Mouse (Mus musculus) CH12.LX (cell line): ENCODE measurements around the gene Gm6408. TPM values are rescaled to one million over a fixed set of nuclear protein-coding genes. Genes with fewer than 3 reads are reported as not detected.

Experiments
- DNase-seq: peaks from one replicate; pipeline ENCODE4 v3.0.0-alpha.2; 2013; ENCODE audit errors: extremely low read depth
- H3K27ac ChIP-seq: 2 replicates; pipeline ENCODE4 v1.5.1; 2012; ENCODE audit warnings: low read depth, mild to moderate bottlenecking, control low read depth, moderate library complexity; ENCODE audit not compliant: insufficient read depth
- H3K27me3 ChIP-seq: replicated peaks from 2 replicates; pipeline ENCODE3; 2012; ENCODE audit warnings: inconsistent platforms
- H3K36me3 ChIP-seq, 2 experiments: replicated peaks in 1 of 2; 2 replicates each; pipeline versions ENCODE3 to v1.6.1; 2012; ENCODE audit warnings: inconsistent platforms in 1 of 2, low read length in 1 of 2, mild to moderate bottlenecking in 1 of 2, mixed read lengths in 1 of 2, moderate library complexity in 1 of 2; ENCODE audit not compliant: control insufficient read depth in 1 of 2, insufficient read depth in 1 of 2
- H3K4me1 ChIP-seq, 2 experiments: 2 replicates each; pipeline ENCODE4 v1.6.1; 2012; ENCODE audit warnings: inconsistent platforms in 1 of 2, moderate library complexity in 1 of 2; ENCODE audit not compliant: insufficient read depth in 2 of 2, control insufficient read depth in 1 of 2
- H3K4me2 ChIP-seq: 2 replicates; pipeline ENCODE4 v1.6.1; 2012; ENCODE audit warnings: low read depth, mild to moderate bottlenecking, control low read depth; ENCODE audit not compliant: poor library complexity, insufficient read depth, severe bottlenecking
- H3K4me3 ChIP-seq, 3 experiments: fragments of 150-350 bp in 1 of 3; sonication (generic) in 1 of 3; replicated peaks in 1 of 3; 2 replicates each; pipeline versions ENCODE3 to v1.5.1; 2011 to 2012; ENCODE audit warnings: low read depth in 2 of 3, low read length in 2 of 3, mild to moderate bottlenecking in 2 of 3, moderate library complexity in 2 of 3, control low read depth in 1 of 3, improper control_type of control experiment in 1 of 3, inconsistent platforms in 1 of 3, mixed read lengths in 1 of 3; ENCODE audit not compliant: poor library complexity in 1 of 3
- H3K79me2 ChIP-seq: replicated peaks from 2 replicates; pipeline ENCODE4 v1.6.1; 2012; ENCODE audit warnings: mild to moderate bottlenecking, moderate library complexity; ENCODE audit not compliant: control insufficient read depth, poor library complexity, insufficient read depth, severe bottlenecking; ENCODE audit errors: extremely low read depth
- H3K9ac ChIP-seq: 2 replicates; pipeline ENCODE4 v1.6.1; 2012; ENCODE audit warnings: low read depth, mild to moderate bottlenecking, control low read depth, moderate library complexity; ENCODE audit not compliant: insufficient read depth
- H3K9me3 ChIP-seq: replicated peaks from 2 replicates; pipeline ENCODE3; 2012; ENCODE audit warnings: low read length, inconsistent platforms, mixed read lengths
- CHD1 ChIP-seq: IDR thresholded peaks from 2 replicates; pipeline ENCODE4 v1.6.1; 2012; ENCODE audit warnings: low read depth, low read length, improper control_type of control experiment, inconsistent platforms
- ELF1 ChIP-seq: IDR thresholded peaks from 2 replicates; pipeline ENCODE4 v1.6.1; 2014; ENCODE audit warnings: low read depth, mild to moderate bottlenecking, inconsistent platforms, low read length, improper control_type of control experiment
- GABPA ChIP-seq: IDR thresholded peaks from 2 replicates; pipeline ENCODE4 v1.6.1; 2012; ENCODE audit warnings: low read depth, low read length, improper control_type of control experiment, inconsistent platforms; ENCODE audit not compliant: insufficient replicate concordance
- HCFC1 ChIP-seq: IDR thresholded peaks from 2 replicates; pipeline ENCODE4 v1.6.1; 2012; ENCODE audit warnings: low read depth, mild to moderate bottlenecking, inconsistent platforms, low read length, improper control_type of control experiment
- JUN ChIP-seq: IDR thresholded peaks from 2 replicates; pipeline ENCODE4 v1.6.1; 2011; ENCODE audit warnings: low read depth, mild to moderate bottlenecking, low read length, improper control_type of control experiment, moderate library complexity; ENCODE audit not compliant: insufficient read depth
- KAT2A ChIP-seq: IDR thresholded peaks from 2 replicates; pipeline ENCODE4 v1.6.1; 2012; ENCODE audit warnings: low read length, improper control_type of control experiment, inconsistent platforms; ENCODE audit not compliant: insufficient replicate concordance
- MAX ChIP-seq: IDR thresholded peaks from 2 replicates; pipeline ENCODE4 v1.6.1; 2011; ENCODE audit warnings: low read length, improper control_type of control experiment
- MEF2A ChIP-seq: IDR thresholded peaks from 2 replicates; pipeline ENCODE4 v1.6.1; 2014; ENCODE audit warnings: low read depth, mild to moderate bottlenecking, inconsistent platforms, low read length, improper control_type of control experiment, borderline replicate concordance
- RAD21 ChIP-seq: IDR thresholded peaks from 2 replicates; pipeline ENCODE4 v1.6.1; 2011; ENCODE audit warnings: low read depth, mild to moderate bottlenecking, low read length, improper control_type of control experiment, moderate library complexity
- SIN3A ChIP-seq: IDR thresholded peaks from 2 replicates; pipeline ENCODE4 v1.6.1; 2012; ENCODE audit warnings: low read length, improper control_type of control experiment, inconsistent platforms
- SMC3 ChIP-seq: IDR thresholded peaks from 2 replicates; pipeline ENCODE4 v1.6.1; 2011; ENCODE audit warnings: low read depth, low read length, improper control_type of control experiment
- TCF12 ChIP-seq: IDR thresholded peaks from 2 replicates; pipeline ENCODE4 v1.6.1; 2014; ENCODE audit warnings: low read depth, mild to moderate bottlenecking, inconsistent platforms, low read length, improper control_type of control experiment
- USF2 ChIP-seq: conservative IDR thresholded peaks from 2 replicates; pipeline ENCODE4 v1.6.1; 2011; ENCODE audit warnings: low read depth, low read length, improper control_type of control experiment
- ZC3H11A ChIP-seq: IDR thresholded peaks from 2 replicates; pipeline ENCODE4 v1.6.1; 2012; ENCODE audit warnings: low read depth, mild to moderate bottlenecking, inconsistent platforms, low read length, improper control_type of control experiment
- ZKSCAN1 ChIP-seq: IDR thresholded peaks from 2 replicates; pipeline ENCODE4 v1.6.1; 2012; ENCODE audit warnings: low read depth, inconsistent platforms, low read length, improper control_type of control experiment, borderline replicate concordance
- ZMIZ1 ChIP-seq: IDR thresholded peaks from 2 replicates; pipeline ENCODE4 v1.6.1; 2012; ENCODE audit warnings: low read depth, mild to moderate bottlenecking, inconsistent platforms, low read length, improper control_type of control experiment
- ZNF384 ChIP-seq: IDR thresholded peaks from 2 replicates; pipeline ENCODE4 v1.6.1; 2012; ENCODE audit warnings: low read depth, low read length, improper control_type of control experiment, inconsistent platforms
- dilution Hi-C: fragments of 300-500 bp; cut with MboI; formaldehyde crosslinking; loops from 2 replicates; pipeline ENCODE4 v1.14.3; 2020; ENCODE audit warnings: low sequenced_read_pairs; ENCODE audit not compliant: extremely low pct_unique_long_range_greater_than_20kb, extremely low pct_ligation_motif_present
- in situ Hi-C: fragments of 300-500 bp; cut with MboI; formaldehyde crosslinking; loops from 3 replicates; pipeline ENCODE4 v1.14.3; 2019; ENCODE audit warnings: low sequenced_read_pairs, low pct_ligation_motif_present, low pct_unique_long_range_greater_than_20kb, mixed read lengths
- polyA plus RNA-seq: library from polyadenylated mRNA; unstranded; fragments of >175 nt; gene quantifications from 2 replicates; pipeline ENCODE4 v1.2.1, GENCODE M21; 2012; ENCODE audit warnings: low read depth; ENCODE audit not compliant: insufficient read length
- total RNA-seq, 2 experiments: library from RNA; depleted of rRNA; stranded (reverse); fragments of 300-350 nt in 1 of 2; fragments of >200 nt in 1 of 2; gene quantifications; 2 replicates each; pipeline ENCODE4 v1.2.3; 2012 to 2014

Gm6408 gene
- total and polyA plus RNA-seq, 3 experiments = not detected

- Histone ChIP-seq H3K4me3 (no peak overlapping the region), H3K4me1 (peaks cover 2% of the 10 kb centered on the region in 2 experiments; a peak in 2 of 4 replicates), H3K9ac (no peak overlapping the region), H3K9me3 (no peaks in the 10 kb centered on the region), H3K36me3 (no peaks in the 10 kb centered on the region)
- no peak for DNase-seq
- in situ Hi-C loops = loop anchor here (10.0 to 25.0 kb wide), 2 partner anchors 136 to 284 kb away; partner anchors contain the start of gene 1700001J03Rik
- dilution Hi-C loops = no loop called here
- TF ChIP-seq KAT2A (no peak), ZC3H11A (no peak), TCF12 (no peak), JUN (no peak), USF2 (no peak), MEF2A (no peak), SMC3 (no peak), HCFC1 (no peak), ZMIZ1 (no peak), ZKSCAN1 (no peak), RAD21 (no peak), CHD1 (no peak), SIN3A (no peak), MAX (no peak), GABPA (no peak), ELF1 (no peak)
- TF ChIP-seq, all 38 proteins: peak for 0
- H3K4me2 ChIP-seq = no peak overlapping the region
- H3K27ac ChIP-seq = no peak overlapping the region
- peaks cover 79% of the 10 kb centered on the region for H3K27me3 ChIP-seq
- no peaks in the 10 kb centered on the region for H3K79me2 ChIP-seq
Measured at GRCm38 (mm10) chr5:146470821-146471220, 10.9 kb upstream of the Gm6408 start.

- no peaks in the 10 kb centered on the region for H3K79me2 ChIP-seq
- no peaks in the 10 kb centered on the region for H3K36me3 ChIP-seq
- no peak for TF ChIP-seq ZNF384
- no peak for TF ChIP-seq ZMIZ1
- TF ChIP-seq, all 38 proteins: peak for 0
- DNase-seq = no peak
- H3K4me2 ChIP-seq = no peak overlapping the region
- H3K4me3 ChIP-seq = no peak overlapping the region
- no peak overlapping the region for H3K27ac ChIP-seq
- no peaks in the 10 kb centered on the region for H3K9me3 ChIP-seq
- peaks cover 75% of the 10 kb centered on the region for H3K27me3 ChIP-seq
- dilution Hi-C loops (no loop called here), in situ Hi-C loops (loop anchor here (10.0 to 25.0 kb wide), 2 partner anchors 137 to 284 kb away; partner anchors contain the start of gene 1700001J03Rik)
- H3K9ac ChIP-seq = no peak overlapping the region
- peaks cover 2% of the 10 kb centered on the region in 2 experiments; a peak in 2 of 4 replicates for H3K4me1 ChIP-seq
Measured at GRCm38 (mm10) chr5:146471311-146471710, 10.5 kb upstream of the Gm6408 start.
